Mouse (Mus musculus) lung, postnatal 0 days (tissue): Measurements from ENCODE around the gene Usp4. TPM values are rescaled to one million over a fixed set of nuclear protein-coding genes. Genes with fewer than 3 reads are reported as not detected.
A peak's percentile ranks its signal among the peaks of the same experiment; 100 is the strongest.
"Not testable (repeated sequence)": the region's sequence is repeated elsewhere in the genome, so short reads cannot be mapped to it uniquely, and the experiment has no call there.

Experiments used
- ATAC-seq: fragments of 200-750 bp; cut with Nextera tagmentation; 2 replicates; pipeline ENCODE4 v1.8.0; 2017; ENCODE audit warnings: moderate library complexity
- DNase-seq: peaks from one replicate; pipeline ENCODE4 v3.0.0-alpha.2; 2016; ENCODE audit warnings: low spot score
- H3K27ac ChIP-seq: fragments of 300-500 bp; sonication (generic); 2 replicates; pipeline ENCODE4 v1.5.1; 2014; ENCODE audit warnings: antibody characterized with exemption, mild to moderate bottlenecking, low read length, mixed read lengths
- H3K27me3 ChIP-seq: fragments of 300-500 bp; sonication (generic); replicated peaks from 2 replicates; pipeline ENCODE4 v1.6.1; 2014; ENCODE audit warnings: low read length, mixed read lengths; ENCODE audit not compliant: insufficient read depth
- H3K36me3 ChIP-seq: fragments of 300-500 bp; sonication (generic); 2 replicates; pipeline ENCODE4 v1.6.1; 2014; ENCODE audit warnings: low read length, mixed read lengths; ENCODE audit not compliant: insufficient read depth
- H3K4me1 ChIP-seq: fragments of 300-500 bp; sonication (generic); 2 replicates; pipeline ENCODE4 v1.6.1; 2014; ENCODE audit warnings: antibody characterized with exemption, low read depth, low read length, mixed read lengths; ENCODE audit not compliant: insufficient read depth
- H3K4me2 ChIP-seq: fragments of 300-500 bp; sonication (generic); replicated peaks from 2 replicates; pipeline ENCODE4 v1.6.1; 2014; ENCODE audit warnings: low read depth, mild to moderate bottlenecking, low read length, moderate library complexity, mixed read lengths
- H3K4me3 ChIP-seq: fragments of 300-500 bp; sonication (generic); 2 replicates; pipeline ENCODE4 v1.5.1; 2014; ENCODE audit warnings: low read depth, low read length
- H3K9ac ChIP-seq: fragments of 300-500 bp; sonication (generic); replicated peaks from 2 replicates; pipeline ENCODE4 v1.6.1; 2014; ENCODE audit warnings: low read depth, mild to moderate bottlenecking
- H3K9me3 ChIP-seq: fragments of 300-500 bp; sonication (generic); 2 replicates; pipeline ENCODE4 v1.6.1; 2016; ENCODE audit warnings: low read length, mixed read lengths
- CTCF ChIP-seq: IDR thresholded peaks from 2 replicates; pipeline ENCODE4 v1.5.1; 2016; ENCODE audit warnings: antibody characterized with exemption, mild to moderate bottlenecking
- EP300 ChIP-seq: IDR thresholded peaks from 2 replicates; pipeline ENCODE4 v1.6.1; 2016; ENCODE audit warnings: antibody characterized with exemption, mild to moderate bottlenecking, control low read depth
- WGBS: fragments of 180-500 bp; shearing (Covaris S2); extraction: QIAGEN DNeasy Blood & Tissue Kit; methylation state at CpG from one replicate; pipeline ENCODE4 v1.1.7; 2014; 5-methylcytosine and 5-hydroxymethylcytosine counted together
- polyA plus RNA-seq: library from polyadenylated mRNA; unstranded; fragments of >200 nt; fragmentation: Nextera tagmentation; extraction: Ambion mirVana; gene quantifications from 2 replicates; pipeline ENCODE4 v1.2.1, GENCODE M21; 2015

The Usp4 gene
- polyA plus RNA-seq, 1 experiment from 2014 or later, result 61.4 TPM

DNA sequence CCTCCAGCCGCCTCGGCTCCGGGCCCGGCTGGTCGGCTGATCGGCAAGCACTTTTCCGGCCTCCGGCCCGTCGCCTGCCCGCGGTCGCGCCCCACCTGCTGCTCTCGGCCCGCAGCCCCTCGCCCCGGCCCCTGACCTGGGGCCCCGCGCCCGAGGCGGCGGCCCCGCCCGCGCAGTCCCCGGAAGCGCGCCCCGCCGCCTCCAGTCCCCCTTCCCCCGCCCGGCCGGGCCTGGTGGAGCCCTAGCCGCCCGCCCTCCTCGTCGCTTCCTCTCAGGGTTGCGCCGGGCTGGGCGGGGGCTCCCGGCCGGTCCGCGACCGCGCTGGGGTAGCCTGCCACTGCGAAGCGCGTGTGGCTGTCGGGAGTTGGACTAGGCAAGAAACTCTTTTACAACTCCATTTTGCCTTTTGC lies 41.1 kb upstream of the Usp4 start:
- under 1% methylated on average over 35 of the region's 51 CpGs for WGBS
- TF ChIP-seq CTCF (no peak), EP300 (no peak)
- Histone ChIP-seq H3K9ac (peak overlapping the region; percentile 98), H3K4me2 (peak overlapping the region; percentile 60), H3K4me1 (peaks cover 27% of the 10 kb centered on the region), H3K36me3 (peaks cover 10% of the 10 kb centered on the region; the same call in 1 of the 2 replicates), H3K27me3 (no peaks in the 10 kb centered on the region), H3K9me3 (no peaks in the 10 kb centered on the region), H3K4me3 (peak overlapping the region; percentile 99), H3K27ac (peak overlapping the region; percentile 100)
- DNase-seq (peak; percentile 94), ATAC-seq (peak; percentile 83)

DNA sequence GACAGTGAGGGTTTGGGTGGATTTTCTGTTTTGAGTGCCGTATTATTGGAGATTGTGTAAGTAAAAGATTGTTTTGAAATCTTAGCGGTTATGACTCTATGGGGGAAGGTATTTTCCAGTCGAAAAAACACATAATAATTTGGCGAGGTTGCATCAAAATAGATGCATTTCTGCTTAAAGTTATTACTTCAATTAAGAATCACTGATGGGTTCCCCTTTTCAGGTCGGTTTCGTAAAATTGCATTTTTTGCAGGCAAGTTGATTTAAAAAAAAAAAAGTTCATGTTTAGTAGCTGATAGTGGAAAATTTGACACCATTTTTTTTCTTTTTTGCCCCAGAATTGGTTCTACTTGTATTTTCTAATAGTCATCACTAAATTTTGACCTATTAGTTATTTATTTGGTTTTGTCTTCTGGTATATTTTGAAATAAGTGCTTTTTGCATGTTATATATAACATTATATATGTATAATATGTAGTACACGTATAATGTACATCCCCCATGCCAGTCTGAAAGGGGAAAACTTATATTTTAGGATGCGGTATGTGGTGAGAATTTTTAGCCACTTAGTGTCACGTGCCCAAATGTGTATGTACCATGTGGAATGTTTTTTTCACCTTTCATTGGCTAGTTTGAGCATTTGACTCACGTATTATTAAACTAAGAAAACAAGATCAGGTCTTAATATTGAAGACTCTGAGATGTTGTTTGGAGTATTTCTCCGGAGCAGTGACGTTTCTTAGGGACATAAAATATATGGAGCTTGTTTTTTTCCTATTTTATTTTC lies 40.4 kb upstream of the Usp4 start:
- 3% methylated on average over 12 of the region's 12 CpGs for WGBS
- no peaks in the 10 kb centered on the region for H3K27me3 ChIP-seq

DNA sequence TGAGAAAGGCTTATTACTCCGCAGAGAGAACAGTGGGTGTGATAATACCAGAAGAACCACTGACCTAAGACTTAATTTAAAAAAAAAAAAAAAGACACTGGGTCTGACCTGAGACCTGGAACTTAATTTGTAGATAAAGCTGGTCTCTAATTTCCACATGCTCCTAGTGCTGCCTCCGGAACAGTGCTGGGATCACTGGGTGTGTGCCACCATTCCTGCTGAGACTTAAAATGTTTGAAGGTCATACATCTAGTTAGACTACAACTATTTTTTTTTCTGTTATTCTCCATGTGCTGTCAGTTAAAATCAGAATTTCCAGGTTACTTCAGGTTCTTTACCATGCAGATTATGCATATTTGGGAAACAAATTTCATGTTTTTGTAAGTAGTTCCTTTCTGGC lies 39.5 kb upstream of the Usp4 start:
- DNase-seq (no peak), ATAC-seq (no peak)
- Histone ChIP-seq H3K4me3 (peak overlapping the region; percentile 99), H3K9me3 (no peaks in the 10 kb centered on the region), H3K27me3 (no peaks in the 10 kb centered on the region), H3K4me1 (peaks cover 23% of the 10 kb centered on the region; the same call in 1 of the 2 replicates), H3K27ac (peak overlapping the region; percentile 57; the same call in 1 of the 2 replicates), H3K4me2 (peak overlapping the region; percentile 60), H3K36me3 (peaks cover 2% of the 10 kb centered on the region; the same call in 1 of the 2 replicates), H3K9ac (peak overlapping the region; percentile 49)
- no peak for TF ChIP-seq CTCF
- no peak for TF ChIP-seq EP300
- 12% methylated on average over 2 of the region's 2 CpGs for WGBS

More for the DNA sequence above, 40.4 kb upstream of the Usp4 start:
- TF ChIP-seq EP300 (no peak), CTCF (no peak)
- H3K27ac ChIP-seq, result peak overlapping the region; percentile 100
- peak overlapping the region; percentile 98 for H3K9ac ChIP-seq
- ATAC-seq (no peak), DNase-seq (peak; percentile 18)
- H3K9me3 ChIP-seq, result no peaks in the 10 kb centered on the region
- H3K4me1 ChIP-seq, result peaks cover 30% of the 10 kb centered on the region
- peak overlapping the region; percentile 60 for H3K4me2 ChIP-seq
- peaks cover 10% of the 10 kb centered on the region; the same call in 1 of the 2 replicates for H3K36me3 ChIP-seq
- H3K4me3 ChIP-seq, result peak overlapping the region; percentile 99

DNA sequence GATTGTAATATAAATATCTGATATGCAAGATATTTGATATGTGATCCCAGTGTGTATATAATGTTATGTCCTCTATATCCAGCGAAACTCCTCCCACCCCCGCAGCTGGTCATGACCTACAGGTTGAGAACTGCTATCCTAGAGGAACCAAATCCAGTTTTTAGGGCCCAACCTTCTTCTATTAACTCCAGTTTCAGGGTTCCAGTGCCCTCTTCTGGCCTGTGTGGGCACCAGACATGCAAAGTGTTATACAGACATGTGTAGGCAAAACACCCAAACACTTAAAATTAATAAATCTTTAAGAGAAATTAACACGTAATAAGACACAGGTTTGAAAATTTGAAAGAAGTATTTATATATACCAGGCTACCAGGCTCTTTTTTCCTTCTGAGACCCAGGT lies 30.1 kb upstream of the Usp4 start:
- Histone ChIP-seq H3K27ac (no peak overlapping the region), H3K9ac (no peak overlapping the region), H3K9me3 (no peaks in the 10 kb centered on the region), H3K4me1 (no peaks in the 10 kb centered on the region; the same call in 1 of the 2 replicates), H3K27me3 (no peaks in the 10 kb centered on the region), H3K4me2 (no peak overlapping the region), H3K36me3 (no peaks in the 10 kb centered on the region), H3K4me3 (no peak overlapping the region)
- no peak for TF ChIP-seq EP300
- TF ChIP-seq CTCF, result peak; percentile 53
- ATAC-seq (no peak; the same call in 1 of the 2 replicates), DNase-seq (no peak)
- WGBS, result 96% methylated on average over 3 of the region's 3 CpGs

- TF ChIP-seq EP300, result no peak
- TF ChIP-seq CTCF, result no peak
- Histone ChIP-seq H3K36me3 (no peaks in the 10 kb centered on the region), H3K9ac (no peak overlapping the region), H3K27ac (no peak overlapping the region), H3K9me3 (no peaks in the 10 kb centered on the region), H3K27me3 (no peaks in the 10 kb centered on the region), H3K4me3 (no peak overlapping the region), H3K4me2 (no peak overlapping the region), H3K4me1 (no peaks in the 10 kb centered on the region; the same call in 1 of the 2 replicates)
- no peak for ATAC-seq
- WGBS, result 76% methylated on average over 2 of the region's 2 CpGs
- no peak for DNase-seq
These were observed 29.2 kb upstream of the Usp4 start for GRCm38 (mm10) chr9:108318462-108318861.

GRCm38 (mm10) chr9:108322054-108322453 lies 25.6 kb upstream of the Usp4 start:
- not testable (repeated sequence) for DNase-seq, ATAC-seq, H3K27me3 ChIP-seq, H3K9ac ChIP-seq, H3K36me3 ChIP-seq, H3K4me2 ChIP-seq, H3K4me3 ChIP-seq, H3K9me3 ChIP-seq, H3K4me1 ChIP-seq, H3K27ac ChIP-seq
- TF ChIP-seq CTCF, result peak; percentile 36
- WGBS, result 85% methylated on average over 7 of the region's 7 CpGs
